Mouse (Mus musculus): ENCODE data around the gene Olfr819.
"Not testable (repeated sequence)": the region's sequence is repeated elsewhere in the genome, so short reads cannot be mapped to it uniquely, and the experiment has no call there.

Olfr819 gene

DNA sequence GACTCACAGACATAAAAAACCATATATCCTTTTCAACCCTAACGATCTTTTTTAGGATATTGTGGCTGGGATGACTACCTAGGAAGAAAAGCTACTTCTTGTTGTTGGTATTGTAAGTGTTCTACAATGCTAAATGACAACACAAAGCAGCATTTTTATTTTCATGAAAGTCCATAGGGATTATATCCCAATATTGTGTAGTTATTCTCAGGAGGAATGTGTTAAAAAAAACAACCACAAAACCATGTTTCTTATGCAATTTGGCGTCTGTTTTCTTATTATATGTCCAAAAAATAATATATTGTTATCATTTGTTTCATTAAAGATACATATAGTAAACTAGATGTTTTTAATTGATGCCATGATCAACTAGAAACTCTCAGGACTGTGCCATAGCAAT lies at the start of gene Olfr819:
Olfr819 (minus strand) TSS at position 101 of the 400 bp plus-strand sequence.
- DNase-seq (ENCODE audit: low read depth, low spot score) = not testable (repeated sequence)

DNA sequence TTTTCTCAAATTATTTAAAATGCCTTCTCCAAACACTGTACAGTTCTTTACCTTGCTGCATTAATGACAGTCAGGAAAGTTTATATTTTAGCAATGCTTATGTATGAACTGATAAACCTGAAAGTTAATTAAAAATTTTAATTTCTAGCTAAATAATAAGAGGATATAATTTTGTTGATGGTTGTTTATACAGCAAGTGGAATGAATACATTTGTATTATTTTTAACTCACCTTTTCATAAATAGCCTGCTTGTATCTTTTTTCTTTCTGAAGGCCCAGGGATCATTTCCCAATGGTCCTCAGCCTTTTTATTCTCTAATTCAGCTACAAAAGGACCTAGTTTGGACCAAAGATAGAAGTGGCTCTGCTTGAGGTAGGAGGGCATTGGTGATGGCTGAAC lies 45.3 kb upstream of the Olfr819 start, which contains the start of gene Olfr820:
Olfr820 (plus strand) TSS at position 301 of the 400 bp plus-strand sequence.
- DNase-seq (ENCODE audit: low read depth, low spot score) = no peak

DNA sequence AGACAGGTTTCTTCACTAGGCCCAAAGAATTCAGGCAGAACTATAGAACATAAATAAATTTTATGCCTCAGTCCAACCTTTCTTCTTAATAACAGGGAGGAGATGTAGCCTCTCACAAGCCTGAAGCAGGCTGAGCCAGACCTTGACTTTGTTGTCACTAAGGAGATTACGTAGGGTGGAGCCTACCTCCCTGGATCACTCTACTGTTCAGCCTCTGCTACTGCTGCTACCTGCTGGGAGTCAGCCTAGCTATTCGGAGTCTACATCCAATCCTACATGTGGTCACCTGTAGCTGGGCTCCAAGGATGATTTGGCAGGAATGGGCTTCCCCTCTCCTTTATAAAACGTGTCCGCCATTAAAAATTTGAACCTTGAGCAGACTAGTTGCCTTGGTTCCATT lies 38.3 kb upstream of the Olfr819 start:
- DNase-seq (ENCODE audit: low read depth, low spot score) = not testable (repeated sequence)

GRCm38 (mm10) chr10:130004104-130004503 lies 37.0 kb upstream of the Olfr819 start:
- DNase-seq (ENCODE audit: low read depth, low spot score) = not testable (repeated sequence)

DNA sequence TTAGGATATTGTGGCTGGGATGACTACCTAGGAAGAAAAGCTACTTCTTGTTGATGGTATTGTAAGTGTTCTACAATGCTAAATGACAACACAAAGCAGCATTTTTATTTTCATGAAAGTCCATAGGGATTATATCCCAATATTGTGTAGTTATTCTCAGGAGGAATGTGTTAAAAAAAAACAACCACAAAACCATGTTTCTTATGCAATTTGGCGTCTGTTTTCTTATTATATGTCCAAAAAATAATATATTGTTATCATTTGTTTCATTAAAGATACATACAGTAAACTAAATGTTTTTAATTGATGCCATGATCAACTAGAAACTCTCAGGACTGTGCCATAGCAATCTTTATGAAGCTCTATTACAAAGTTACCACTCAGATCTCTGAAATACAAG lies 17.9 kb upstream of the Olfr819 start, which contains the start of gene Gm10310:
Gm10310 (minus strand) TSS at position 101 of the 400 bp plus-strand sequence.
- not testable (repeated sequence) for DNase-seq (ENCODE audit: low read depth, low spot score)

DNA sequence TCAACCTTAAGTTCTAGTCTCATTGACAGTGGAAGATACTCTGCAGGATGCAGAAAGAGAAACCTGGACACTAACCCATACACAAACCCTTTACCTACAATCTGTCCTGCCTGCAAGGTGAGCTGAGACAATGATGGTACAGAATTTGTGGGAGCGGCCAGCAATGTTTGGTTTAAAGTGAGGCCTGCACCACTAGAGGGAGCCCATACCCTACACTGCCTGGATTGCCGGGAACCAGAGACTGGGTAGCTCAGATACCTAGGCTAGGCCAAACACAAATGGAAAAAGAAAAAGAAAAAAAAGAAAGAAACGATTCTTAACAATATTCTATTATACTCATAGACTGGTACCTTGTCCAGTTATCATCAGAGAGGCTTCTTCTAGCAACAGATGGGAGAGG lies 14.8 kb upstream of the Olfr819 start:
- not testable (repeated sequence) for DNase-seq (ENCODE audit: low read depth, low spot score)

DNA sequence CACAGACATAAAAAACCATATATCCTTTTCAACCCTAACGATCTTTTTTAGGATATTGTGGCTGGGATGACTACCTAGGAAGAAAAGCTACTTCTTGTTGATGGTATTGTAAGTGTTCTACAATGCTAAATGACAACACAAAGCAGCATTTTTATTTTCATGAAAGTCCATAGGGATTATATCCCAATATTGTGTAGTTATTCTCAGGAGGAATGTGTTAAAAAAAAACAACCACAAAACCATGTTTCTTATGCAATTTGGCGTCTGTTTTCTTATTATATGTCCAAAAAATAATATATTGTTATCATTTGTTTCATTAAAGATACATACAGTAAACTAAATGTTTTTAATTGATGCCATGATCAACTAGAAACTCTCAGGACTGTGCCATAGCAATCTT lies 9.0 kb upstream of the Olfr819 start, which contains the start of gene Olfr247:
Olfr247 (minus strand) TSS at position 101 of the 400 bp plus-strand sequence.
- not testable (repeated sequence) for DNase-seq (ENCODE audit: low read depth, low spot score)

GRCm38 (mm10) chr10:129972994-129973393 lies 5.9 kb upstream of the Olfr819 start:
- DNase-seq (ENCODE audit: low read depth, low spot score) = not testable (repeated sequence)

DNA sequence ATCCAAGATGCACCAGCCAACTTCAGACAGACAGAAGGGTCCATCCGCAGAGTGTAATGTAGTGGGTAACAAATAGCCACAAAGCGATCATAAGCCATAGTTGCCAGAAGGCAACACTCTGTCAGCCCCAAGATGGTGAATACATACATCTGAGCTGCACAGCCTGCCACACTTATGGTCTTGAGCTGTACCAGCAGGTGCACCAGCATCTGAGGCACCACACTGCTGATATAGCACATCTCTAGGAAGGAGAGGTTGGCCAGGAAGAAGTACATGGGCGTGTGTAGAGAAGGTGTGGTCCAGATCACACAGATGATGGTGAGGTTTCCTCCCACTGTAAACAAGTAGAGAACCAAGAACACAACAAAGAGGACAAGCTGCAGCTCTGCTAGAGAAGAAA lies 834 bp downstream of the Olfr819 start:
- DNase-seq (ENCODE audit: low read depth, low spot score) = not testable (repeated sequence)

- no peak for DNase-seq (ENCODE audit: low read depth, low spot score)
These were observed 18.1 kb downstream of the Olfr819 start, which contains the start of gene Olfr818 for GRCm38 (mm10) chr10:129949000-129949399. Gene Olfr818 (minus strand): TSS chr10:129949100.

DNA sequence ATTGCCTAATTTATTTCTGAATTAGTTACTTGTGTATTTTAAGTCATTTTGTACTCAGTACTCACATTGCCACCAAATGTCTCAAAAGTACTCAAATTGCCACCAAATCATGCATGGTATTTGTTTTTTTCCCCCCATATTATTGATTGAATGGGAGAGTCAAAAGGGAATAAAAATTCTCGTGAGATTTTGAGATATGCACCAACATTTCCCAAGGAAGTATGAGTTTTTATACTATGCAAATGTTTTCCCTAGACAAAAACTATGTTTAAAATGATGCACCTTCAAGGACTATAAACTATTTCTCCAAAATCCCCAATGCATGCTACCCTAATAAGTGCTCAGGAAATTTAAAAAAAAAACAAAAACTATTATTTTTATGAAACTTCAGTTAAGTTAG lies 51.6 kb downstream of the Olfr819 start, which contains the start of gene Olfr816:
Olfr816 (minus strand) TSS at position 101 of the 400 bp plus-strand sequence.
- DNase-seq (ENCODE audit: low read depth, low spot score) = no peak

Measured in brain, adult 2 months (tissue).